Mouse (Mus musculus) kidney, adult 18-20 months (tissue): ENCODE data around the gene Abcb8.

Source experiments
- DNase-seq: peaks from one replicate; pipeline ENCODE4 v3.0.0; 2021

The Abcb8 gene

DNA sequence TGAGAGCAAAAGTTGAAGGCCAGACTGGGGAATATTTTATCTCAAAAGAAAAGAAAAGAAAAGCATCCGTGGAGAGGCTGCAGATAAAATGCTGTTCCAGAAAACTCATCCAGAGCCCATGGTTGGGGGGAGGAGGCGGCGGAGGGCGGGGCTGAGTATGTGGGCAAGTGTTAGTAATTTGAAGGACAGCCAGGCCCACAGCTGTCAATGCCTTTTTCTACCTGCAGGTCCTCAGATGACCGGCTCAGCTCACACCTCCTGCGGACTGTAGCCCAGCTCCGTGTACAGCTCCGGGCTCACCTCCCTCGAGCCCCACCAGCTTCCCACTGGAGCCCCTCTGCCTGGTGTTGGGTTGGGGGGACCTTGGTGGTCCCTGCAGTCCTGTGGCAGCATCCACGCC, 6.2 kb downstream of the Abcb8 start:
- no peak for DNase-seq

DNA sequence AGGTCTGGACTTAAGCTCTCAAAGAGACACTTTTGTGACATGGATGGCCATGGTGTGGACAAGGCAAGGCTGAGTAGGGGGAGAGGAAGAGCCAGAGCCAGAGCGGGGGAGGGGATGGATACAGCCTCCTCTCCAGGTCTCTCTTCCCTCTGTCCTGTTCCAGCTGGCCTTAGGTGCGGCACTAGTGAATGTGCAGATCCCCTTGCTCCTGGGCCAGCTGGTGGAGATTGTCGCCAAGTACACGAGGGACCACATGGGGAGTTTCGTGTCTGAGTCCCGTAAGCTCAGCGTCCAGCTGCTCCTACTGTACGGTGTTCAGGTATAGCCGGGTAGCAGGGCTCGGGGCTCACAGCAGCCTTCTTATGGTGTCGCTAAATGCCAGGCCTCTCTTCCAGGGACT, 6.9 kb downstream of the Abcb8 start:
- no peak for DNase-seq

DNA sequence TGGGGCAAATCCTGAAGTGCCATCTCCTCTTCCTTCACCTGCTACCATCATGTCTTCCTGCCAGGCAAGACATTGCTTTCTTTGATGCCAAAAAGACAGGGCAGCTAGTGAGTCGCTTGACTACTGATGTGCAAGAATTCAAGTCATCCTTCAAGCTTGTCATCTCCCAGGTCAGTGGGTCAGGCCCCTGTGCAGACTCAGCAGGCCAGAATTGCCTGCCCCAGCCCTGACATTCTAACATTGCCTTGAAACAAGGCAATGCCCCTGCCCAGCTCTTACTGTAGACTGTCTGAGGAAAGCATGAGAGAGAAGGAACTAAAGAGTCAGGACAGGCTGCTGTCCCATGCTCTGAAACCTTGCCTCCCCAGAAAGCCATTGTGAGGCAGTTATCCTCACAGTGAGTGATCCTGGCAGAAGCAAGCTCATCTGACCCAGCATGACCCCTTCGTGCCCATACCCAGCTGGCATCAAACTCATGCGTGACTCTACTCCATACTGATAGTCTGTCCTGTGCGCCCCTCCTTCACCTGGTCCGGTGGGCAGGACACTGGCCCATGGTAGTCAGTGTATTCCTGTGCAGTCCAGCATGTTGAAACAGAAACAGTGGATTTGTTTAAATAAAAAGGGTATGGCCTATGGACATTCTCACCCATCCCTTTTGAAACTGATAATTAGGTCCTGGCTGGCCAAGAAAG, 7.6 kb downstream of the Abcb8 start:
- no peak for DNase-seq

DNA sequence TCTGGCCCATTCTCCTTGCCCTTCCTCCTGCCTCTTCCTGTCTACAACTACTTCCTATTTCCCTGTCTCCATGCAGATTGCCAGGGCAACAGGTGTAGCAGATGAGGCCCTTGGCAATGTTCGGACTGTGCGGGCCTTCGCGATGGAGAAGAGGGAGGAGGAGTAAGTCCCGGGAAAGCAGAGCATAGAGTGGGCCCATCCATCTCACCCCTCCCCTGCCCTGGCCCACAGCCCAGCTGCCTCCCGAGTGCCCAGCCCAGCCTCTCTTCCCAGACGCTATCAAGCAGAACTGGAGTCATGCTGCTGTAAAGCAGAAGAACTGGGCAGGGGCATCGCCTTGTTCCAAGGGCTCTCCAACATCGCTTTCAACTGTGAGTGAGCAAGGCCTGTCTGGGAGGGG, 8.5 kb downstream of the Abcb8 start:
- no peak for DNase-seq

DNA sequence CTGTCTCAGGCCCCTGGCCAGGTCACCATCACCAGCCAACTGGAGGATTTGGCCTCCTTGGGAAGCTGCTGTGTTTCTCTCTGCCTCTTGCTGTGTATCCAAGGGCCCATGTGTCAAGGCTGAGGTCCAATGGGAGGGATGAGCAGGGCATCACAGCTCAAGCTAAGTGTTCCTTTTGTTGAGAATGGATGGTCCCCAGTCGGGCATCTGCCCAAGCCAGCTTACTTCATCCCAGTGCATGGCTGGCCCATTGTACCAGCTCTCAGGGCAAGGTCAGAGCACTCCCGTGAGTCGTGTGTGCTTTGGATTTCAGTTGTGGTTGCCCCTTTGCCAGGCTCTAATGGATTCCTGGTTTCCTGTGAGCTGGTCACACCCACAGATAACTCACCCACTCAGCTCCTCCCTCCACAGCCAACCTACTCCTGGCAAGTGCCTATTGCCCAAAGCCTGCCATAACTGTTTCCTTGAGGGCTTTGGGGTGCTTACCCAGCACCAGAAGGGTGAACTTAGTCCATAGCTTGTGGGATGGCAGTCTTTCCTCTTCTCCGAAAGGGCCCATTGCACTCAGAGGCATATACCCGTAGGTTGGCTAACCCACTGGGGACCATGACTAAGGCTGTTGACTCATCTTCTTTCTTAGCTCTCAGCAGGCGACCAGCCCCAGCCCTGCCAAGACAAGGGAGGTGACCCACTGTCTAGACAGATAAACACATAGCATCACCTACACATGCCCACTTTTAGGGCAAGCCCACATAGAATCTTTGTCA, 11.3 kb downstream of the Abcb8 start:
- DNase-seq: no peak

DNA sequence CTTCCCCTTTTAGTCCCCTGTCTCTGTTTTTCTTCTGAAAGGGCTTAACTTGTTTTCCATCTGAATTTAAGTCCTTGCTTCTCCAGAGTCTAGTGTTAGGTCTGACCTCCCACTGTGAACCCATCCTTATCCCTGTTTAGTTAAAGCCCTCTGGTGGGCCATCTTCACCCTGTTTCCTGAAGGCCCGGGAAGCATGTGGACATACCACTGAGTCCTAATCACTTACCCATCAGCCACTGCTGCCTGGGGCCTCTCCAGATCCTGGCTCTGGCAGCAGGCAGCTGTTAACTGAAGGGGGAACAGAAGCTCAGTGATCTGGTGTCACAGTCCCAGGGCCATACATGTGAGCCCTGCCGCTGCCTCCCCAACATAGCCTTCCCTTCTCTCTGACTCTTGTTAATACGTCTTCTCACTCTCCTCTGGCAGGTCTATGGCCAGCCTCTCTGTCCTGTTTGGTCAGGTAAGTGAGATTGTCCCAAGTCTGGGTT, 12.0 kb downstream of the Abcb8 start:
- DNase-seq: no peak

DNA sequence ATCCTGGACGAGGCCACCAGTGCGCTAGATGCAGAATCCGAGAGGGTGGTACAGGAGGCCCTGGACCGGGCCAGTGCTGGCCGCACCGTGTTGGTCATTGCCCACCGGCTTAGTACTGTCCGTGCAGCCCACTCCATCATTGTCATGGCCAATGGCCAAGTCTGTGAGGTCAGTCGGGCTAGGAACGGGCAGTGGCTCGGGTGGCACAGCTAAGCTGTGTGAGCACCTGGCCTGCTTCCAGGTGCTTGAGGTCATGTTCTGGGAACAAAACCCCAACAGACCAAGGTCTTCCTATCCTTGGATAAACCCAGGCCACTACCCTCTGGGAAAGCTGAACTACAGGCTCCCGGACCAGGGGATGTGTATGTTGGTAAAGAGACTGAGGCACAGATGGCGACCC, 15.2 kb downstream of the Abcb8 start:
- DNase-seq: peak; percentile 32

DNA sequence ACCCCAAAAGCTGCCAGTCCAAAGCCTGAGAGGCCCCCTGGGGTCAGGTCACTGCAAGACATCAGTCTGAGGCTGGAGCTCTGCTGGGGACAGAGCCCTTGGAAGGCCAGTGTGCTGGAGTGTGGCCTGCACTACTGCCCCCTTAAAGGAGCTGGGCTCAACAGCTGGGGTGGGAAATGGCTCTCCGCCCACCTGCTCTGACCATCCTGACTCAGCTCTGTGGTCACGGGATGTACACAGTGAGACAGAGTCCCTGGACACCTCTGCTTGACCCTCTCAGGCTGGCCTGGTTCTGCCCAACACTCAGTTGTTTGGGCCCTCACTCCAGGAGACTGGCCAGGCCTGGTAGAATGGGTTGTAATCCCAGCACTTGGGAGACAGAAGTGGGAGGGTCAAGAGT, 16.0 kb downstream of the Abcb8 start:
- no peak for DNase-seq

DNA sequence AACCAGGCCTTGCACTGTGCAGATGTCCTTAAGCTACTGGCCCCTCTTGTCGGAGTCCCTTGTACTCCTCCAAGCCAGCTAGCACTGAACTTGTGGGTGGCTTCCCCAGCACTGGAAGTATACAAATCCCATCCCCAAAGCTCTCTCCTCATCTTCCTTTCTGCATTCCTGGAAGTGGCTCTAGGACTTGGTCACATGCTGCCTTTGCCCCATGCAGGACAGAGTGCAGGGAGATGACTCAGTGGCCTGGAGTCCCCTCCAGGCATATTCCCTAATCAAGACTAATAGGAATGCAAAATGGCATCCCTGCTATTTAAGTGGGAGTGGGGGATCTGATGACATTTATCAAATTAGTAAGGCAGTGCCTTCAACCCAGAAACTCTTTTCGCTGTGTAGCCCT, 18.6 kb downstream of the Abcb8 start:
- no peak for DNase-seq

DNA sequence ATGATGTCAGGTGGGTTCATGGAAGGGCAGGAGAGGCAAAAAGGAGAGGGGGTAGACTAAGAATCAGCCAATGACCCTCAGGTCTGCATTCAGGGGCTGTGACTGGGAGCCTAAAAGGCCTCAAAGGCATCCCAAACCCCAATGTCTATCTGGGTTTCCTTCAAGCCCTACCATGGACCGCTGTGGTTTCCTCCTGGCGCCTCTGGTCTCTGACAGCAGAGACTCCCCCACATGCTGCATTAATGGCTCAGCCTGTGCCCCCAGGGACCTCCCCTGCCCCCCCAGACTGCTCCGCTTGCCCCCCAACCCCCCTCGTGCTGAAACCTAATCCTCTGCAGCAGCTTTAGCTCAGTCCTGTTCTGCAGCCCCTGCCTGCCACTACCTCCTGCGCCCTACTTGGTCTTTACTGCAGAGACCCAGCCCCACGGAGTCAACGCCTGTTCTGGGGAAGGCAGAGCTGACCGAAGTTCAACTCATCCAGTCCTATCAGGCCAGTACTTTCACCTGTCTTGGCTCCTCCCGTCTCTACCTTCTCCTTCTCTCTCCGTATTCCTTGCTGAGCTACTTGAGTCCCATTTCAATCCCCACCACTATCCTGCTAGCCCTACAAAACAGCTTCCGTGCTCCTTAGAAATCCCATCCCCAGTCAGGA, 19.7 kb downstream of the Abcb8 start, which contains the start of gene Asic3:
TSS of gene Asic3 (plus strand) at position 351 of the 652 bp plus-strand sequence.
- no peak for DNase-seq

DNA sequence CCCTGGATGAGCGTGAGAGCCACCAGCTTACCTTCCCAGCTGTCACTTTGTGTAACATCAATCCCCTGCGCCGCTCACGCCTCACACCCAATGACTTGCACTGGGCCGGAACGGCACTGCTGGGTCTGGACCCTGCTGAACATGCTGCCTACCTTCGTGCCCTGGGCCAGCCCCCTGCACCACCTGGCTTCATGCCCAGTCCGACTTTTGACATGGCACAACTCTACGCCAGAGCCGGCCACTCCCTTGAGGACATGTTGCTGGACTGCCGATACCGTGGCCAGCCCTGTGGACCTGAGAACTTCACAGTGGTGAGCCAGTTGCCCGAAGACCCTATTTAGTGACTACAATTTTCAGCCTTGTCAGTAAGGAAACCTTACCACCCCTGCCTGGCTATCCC, 20.5 kb downstream of the Abcb8 start:
- DNase-seq: no peak

DNA sequence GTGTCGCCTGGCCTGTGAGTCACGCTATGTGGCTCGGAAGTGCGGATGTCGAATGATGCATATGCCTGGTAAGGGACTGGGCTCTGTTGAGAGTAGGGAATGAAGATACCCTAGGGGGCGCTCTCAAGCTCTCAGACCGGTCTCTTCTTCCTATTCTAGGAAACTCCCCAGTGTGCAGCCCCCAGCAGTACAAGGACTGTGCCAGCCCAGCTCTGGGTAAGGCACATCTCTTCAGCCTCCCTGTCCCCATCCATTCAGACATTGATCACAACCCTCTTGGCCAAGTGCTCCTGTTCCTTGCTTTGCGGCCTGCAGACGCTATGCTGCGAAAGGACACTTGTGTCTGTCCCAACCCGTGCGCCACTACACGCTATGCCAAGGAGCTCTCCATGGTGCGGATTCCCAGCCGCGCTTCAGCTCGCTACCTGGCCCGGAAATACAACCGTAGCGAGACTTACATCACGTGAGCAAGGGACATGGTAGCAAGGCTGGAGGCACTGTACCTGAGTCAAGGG, 22.8 kb downstream of the Abcb8 start:
- DNase-seq: peak; percentile 74

DNA sequence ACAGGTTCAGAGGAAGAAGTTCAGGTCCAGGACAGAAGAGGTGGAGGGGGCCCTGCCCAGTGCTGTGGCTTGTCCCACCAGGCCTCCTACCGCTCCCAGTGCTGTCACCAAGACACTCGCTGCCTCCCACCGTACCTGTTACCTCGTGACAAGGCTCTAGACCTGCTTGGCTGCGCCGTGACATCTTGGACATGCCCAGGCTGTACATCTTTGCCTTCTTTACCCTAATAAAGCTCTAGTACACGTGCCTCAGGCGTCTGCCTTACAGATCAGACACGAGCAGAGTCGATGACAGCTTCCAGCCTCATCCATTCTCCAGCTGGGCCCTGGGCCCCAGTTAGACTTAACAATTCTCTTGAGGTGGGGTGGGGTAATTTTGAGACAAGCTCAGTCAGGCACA, 24.1 kb downstream of the Abcb8 start:
- DNase-seq: no peak

DNA sequence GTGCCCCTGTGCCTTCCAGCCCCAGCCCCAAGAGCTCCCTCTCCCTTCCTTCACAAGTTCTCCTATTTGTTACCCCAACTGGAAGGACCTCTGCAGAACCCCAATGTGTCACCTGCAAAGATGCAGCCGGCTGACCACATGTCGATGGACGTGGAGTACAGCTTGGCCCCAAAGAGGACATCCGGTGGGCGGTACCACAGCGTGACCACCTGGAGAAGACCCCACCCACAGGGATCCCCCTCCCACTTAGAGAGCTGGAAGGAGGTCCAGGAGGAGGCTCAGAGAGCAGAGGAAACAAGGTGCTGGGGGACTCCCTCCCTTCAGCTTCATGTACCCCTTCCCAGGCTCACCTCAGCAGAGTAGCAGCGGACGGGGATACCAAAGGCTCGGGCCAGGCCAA, 26.9 kb downstream of the Abcb8 start:
- no peak for DNase-seq

DNA sequence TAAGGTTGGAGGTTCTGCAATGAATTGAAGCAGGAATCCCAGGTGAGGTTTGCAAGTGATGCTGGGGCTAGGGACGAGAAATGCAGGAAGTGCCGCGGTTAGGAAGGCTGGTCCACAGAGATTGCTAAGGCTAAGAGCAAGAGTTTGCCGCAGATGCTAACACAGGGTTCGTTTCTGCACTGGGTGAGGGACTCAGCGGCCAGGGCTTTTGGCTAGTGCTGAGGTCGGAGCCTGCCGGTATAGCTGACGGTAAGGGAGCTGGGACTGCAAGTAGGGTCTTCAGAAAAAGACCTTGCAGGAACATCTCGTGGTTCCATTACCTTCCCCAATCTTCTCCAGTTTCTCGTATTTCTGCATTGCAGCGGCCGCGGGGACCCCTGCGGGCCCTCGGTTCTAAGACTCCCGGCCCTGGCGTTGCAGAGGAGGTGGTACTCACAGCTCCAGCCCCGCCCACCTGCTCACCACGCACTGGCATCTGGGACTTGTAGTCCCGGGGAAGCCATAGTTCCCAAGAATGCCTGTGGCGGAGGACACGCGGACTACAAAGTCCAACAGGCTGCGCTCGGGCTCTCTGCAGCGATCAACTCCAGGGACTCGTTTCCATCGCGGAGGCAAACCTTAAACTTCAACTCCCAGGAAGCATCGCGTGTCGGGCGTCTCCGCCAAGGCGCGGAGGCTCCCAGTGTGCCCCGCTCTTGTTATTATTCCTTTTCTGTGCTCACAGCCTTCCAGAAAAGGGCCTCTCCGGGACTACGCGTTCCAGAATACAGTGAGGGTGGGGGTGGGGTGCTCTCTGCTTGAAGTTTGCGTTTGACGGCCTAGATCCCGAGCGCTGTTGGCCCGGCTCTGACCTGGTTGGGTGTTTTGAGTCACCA, 29.9 kb downstream of the Abcb8 start, which contains the start of the genes Cdk5 and Slc4a2:
TSS of gene Cdk5 (minus strand) at position 402 of the 875 bp plus-strand sequence.
TSS of gene Slc4a2 (plus strand) at position 709 of the 875 bp plus-strand sequence.
- peak; percentile 98 for DNase-seq

DNA sequence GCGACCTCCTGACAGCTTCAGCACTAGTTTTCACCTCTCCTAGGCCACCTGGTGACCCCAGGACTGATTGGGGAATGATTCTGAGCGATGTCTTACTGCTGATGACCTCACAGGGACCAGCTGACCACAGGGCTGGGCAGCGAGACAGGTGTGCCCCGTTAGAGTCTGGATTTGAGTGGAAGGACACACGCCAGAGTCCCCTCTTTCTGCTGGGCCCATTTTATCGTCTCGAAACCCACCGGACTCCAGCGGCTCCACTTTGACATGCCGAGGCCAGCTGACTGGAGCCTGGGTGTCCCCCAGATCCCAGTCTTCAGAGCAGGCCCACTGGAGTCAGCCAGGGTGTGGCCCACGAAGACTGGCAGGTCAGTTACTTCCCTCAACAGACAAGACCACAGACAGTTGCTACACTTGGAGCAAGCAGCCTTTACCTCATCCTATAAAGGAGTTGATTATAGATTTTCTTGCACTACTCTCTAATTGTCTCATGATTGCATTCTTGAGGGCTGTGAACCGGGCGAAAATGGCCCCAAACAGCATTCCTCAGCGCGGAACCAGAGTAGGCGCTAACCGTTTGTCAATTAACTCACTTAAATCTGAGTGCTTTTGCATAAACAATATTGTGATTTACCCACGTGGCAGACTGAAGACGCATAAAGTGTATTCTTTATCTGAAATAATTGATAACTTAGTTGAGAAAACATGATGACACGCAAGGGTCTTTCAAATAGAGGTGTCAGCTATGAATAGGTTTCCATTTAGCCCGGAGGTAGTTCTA, 30.7 kb downstream of the Abcb8 start:
- DNase-seq: no peak

DNA sequence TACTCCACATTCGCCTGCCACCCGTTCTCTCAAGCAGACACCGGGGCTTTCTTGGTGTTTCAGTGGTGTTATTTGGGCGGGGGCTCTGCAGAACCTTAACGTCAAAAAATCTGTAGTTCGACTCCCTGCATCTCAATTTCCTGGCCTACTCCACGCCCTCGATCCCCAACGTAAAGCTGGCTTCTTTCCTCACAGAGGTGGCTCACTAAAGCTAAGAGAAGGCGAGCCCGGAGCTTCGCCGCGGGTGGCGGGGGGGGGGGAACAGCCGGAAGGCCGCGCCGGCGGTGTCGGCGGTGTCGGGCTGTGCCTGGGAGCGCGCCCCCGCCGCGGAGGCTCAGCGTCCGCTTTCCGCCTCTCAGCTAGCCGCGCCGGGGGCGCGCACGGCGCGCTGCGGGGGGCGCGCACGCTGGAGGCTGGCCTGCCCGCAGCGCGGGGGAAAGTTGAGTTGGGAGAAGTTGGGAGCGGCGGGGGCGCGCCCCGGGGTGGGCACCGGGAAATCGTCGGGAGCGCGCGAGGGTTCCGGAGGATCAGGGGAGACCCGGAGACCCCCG, 31.5 kb downstream of the Abcb8 start:
- DNase-seq: peak; percentile 85

DNA sequence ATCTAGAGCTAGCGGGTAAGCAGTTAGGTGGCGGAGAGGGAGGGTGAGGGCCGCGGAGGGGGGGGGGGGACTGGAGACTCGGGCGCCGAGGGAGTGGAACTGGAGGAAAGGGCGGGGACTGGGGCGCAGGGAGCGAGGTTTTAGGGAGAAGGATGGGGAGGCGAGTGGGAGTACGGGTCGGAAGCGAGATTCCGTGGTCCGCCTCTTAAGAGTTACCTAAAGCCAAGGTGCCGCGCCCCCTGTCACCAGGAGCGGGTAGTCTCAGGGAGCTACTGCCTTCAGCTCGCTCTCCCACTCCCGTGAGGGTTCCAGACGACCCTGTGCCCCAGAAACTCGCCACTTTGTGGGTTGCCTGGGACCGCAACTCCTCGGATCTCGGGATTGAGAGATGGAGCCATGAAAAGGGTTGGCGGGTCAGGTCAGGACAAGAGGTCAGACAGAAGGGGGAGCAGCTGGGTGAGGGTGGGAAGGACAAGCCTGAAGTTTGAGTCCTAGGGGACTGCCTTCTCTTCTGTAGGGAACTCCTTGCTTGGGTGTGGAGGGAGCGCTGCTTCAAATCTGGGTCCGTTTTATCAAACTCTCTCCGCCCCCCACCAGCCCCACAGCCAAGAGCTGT, 32.1 kb downstream of the Abcb8 start:
- no peak for DNase-seq

DNA sequence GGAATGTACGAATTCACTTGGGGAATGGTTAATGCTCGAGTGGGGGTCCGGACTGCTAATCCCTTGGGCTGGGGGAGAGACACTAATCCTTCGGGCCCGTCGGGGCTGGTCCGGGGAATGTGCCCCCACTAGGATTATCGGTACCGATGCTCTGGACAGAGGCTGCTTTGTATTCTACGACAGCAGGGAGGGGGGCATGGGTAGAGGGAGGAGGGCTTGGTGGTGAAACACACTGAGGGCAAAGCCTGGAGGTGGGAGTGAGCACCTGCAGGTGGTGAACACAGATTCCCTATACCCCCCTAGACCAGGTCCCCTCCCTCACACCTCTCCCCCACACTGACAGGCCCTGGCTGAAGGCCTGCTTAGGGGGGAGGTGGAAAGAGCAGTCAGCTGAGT, 32.6 kb downstream of the Abcb8 start:
- no peak for DNase-seq

DNA sequence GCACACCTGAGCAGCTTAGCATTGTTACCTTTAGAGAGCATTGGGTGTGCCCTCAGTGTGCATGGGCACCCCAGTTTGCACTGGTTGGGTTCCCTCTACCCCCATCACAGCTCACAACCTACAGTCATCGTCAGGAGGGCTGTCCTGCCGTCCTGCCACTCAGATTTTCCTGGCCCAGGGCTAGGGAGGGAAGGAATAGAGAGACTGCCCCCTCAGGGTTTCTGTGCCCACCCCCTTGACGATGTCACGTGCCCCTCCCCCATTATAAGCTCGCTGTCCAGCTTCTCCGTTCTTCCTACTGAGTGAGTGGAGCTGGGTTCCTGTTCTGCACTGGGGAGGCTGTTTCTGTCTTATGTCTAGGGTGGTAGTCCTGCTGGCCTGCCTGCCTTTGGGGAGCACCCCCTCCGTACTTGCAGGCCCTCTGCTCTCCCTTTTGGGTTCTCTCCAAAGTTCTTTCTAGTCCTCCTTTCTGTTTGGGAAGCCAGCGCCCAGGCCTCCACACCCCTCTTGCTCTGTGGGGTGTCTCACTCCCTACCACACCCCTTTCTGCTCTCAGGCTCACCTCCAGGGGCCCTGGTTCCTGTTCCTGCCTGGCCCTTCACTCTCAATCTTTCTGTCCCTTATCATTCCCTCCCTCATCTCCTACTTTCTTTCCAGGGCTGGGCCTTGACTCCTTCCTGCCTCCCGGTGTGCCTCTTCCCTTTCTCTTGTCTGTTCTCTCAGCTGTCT, 33.3 kb downstream of the Abcb8 start:
- no peak for DNase-seq
